Comparison of ENCODE assay signal across 8 mouse cellular contexts in the genomic region with DNA sequence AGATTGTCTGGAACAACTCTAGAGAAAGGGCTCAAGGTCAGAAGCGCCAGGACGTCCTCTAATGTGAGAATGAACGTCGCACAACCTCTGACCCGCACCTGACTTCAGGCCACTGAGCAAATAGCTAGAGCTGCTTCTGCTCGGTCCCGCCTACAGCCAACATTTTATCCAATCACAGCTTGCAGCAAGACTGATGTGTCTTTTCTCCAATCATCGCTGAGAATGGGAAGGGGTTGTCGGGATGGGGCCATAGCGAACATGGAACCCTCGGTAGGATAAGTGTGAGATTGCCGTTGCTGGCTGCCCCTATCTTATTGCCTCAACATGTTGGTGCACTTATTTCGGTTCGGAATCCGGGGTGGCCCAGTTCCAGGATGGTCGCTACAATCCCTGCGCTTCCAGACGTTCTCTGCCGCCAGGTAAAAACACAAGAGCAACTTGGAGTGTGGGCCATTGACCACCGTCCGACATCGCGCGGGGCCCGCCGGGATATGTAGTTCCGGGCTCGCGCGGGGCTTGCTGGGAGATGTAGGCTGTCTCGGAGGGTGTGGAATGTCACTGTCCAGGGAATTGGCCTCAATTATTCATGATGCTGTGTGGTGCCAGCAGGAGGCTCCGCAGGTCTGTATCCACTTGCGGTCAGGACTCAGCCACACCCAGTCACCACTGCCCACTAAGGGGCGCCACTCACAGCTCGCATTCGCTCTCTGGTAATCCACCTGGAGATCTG. TPM values are rescaled to one million over a fixed set of nuclear protein-coding genes. Genes with fewer than 3 reads are reported as not detected.
DNase-seq lines count a peak whose midpoint lies in the region; ATAC-seq and TF ChIP-seq lines count a peak whose summit lies in the region.

No protein-coding gene starts in this region.

- peak overlapping the region; percentile 86 for H3K4me3 ChIP-seq in E14TG2a.4 (replicated peaks; ENCODE audit: low read length)
- peak overlapping the region; percentile 58 for H3K4me3 ChIP-seq in forebrain, embryonic 12.5 days (replicated peaks)
- peak overlapping the region; percentile 71 for H3K4me3 ChIP-seq in heart, postnatal 0 days (ENCODE audit: low read depth, low read length)
- peak overlapping the region; percentile 75 for H3K4me3 ChIP-seq in liver, embryonic 16.5 days (ENCODE audit: low read depth, low read length)
- peak overlapping the region; percentile 54 for H3K4me3 ChIP-seq in neural tube, embryonic 13.5 days
- H3K4me3 ChIP-seq in testis, adult 2 months (ENCODE audit: control insufficient read depth, low read depth, low read length): peak overlapping the region; percentile 97

- DNase-seq in c-Kit-positive CD71-positive TER-119-positive erythroid progenitor cells, embryonic 14.5 days (ENCODE audit: low spot score): peak; percentile 95
- DNase-seq in heart, postnatal 0 days (ENCODE audit: low spot score): peak; percentile 98
- peak; percentile 94 to 97 for DNase-seq in kidney, postnatal 4 days

- TF ChIP-seq EP300 in heart, postnatal 0 days (IDR thresholded peaks at IDR 0.05; ENCODE audit: low read depth): peak; percentile 65; the same call in 1 of the 2 replicates

- peak overlapping the region; percentile 58 for H3K4me2 ChIP-seq in forebrain, embryonic 12.5 days
- H3K4me2 ChIP-seq in heart, postnatal 0 days (ENCODE audit: low read depth, low read length): peak overlapping the region; percentile 62
- peak overlapping the region; percentile 87 for H3K4me2 ChIP-seq in liver, embryonic 16.5 days (ENCODE audit: low read depth, low read length)
- peak overlapping the region; percentile 55 for H3K4me2 ChIP-seq in neural tube, embryonic 13.5 days

- peak; percentile 46 for TF ChIP-seq CTCF in E14TG2a.4 (conservative IDR thresholded peaks at IDR 0.05; ENCODE audit: low read length)
- peak; percentile 81 for TF ChIP-seq CTCF in heart, postnatal 0 days (IDR thresholded peaks at IDR 0.05; ENCODE audit: low read depth)
- TF ChIP-seq CTCF in testis, adult 2 months (IDR thresholded peaks at IDR 0.05; ENCODE audit: control insufficient read depth, insufficient read depth, insufficient replicate concordance, low read depth, low read length): peak; percentile 49; the same call in 1 of the 2 replicates

- H3K9me3 ChIP-seq in E14TG2a.4 (ENCODE audit: low read length): no peaks in the 10 kb centered on the region
- no peaks in the 10 kb centered on the region for H3K9me3 ChIP-seq in forebrain, embryonic 12.5 days
- H3K9me3 ChIP-seq in heart, postnatal 0 days (replicated peaks; ENCODE audit: control insufficient read depth, low read length): no peaks in the 10 kb centered on the region
- H3K9me3 ChIP-seq in liver, embryonic 16.5 days (replicated peaks; ENCODE audit: control insufficient read depth, low read length): no peaks in the 10 kb centered on the region
- no peaks in the 10 kb centered on the region for H3K9me3 ChIP-seq in neural tube, embryonic 13.5 days

- H3K9ac ChIP-seq in forebrain, embryonic 12.5 days: peak overlapping the region; percentile 55
- peak overlapping the region; percentile 56; the same call in 1 of the 2 replicates for H3K9ac ChIP-seq in heart, postnatal 0 days (replicated peaks; ENCODE audit: low read depth, low read length)
- peak overlapping the region; percentile 67 for H3K9ac ChIP-seq in liver, embryonic 16.5 days (ENCODE audit: low read depth, low read length)
- H3K9ac ChIP-seq in neural tube, embryonic 13.5 days: peak overlapping the region; percentile 71

- H3K27me3 ChIP-seq in E14TG2a.4 (ENCODE audit: insufficient read depth, low read length): peaks cover 5% of the 10 kb centered on the region
- peaks cover 21% of the 10 kb centered on the region for H3K27me3 ChIP-seq in forebrain, embryonic 12.5 days
- no peaks in the 10 kb centered on the region for H3K27me3 ChIP-seq in heart, postnatal 0 days (ENCODE audit: control insufficient read depth, insufficient read depth, low read length)
- H3K27me3 ChIP-seq in liver, embryonic 16.5 days (ENCODE audit: control insufficient read depth, insufficient read depth, low read depth, low read length): no peaks in the 10 kb centered on the region
- H3K27me3 ChIP-seq in neural tube, embryonic 13.5 days: peaks cover 4% of the 10 kb centered on the region
- H3K27me3 ChIP-seq in testis, adult 2 months (ENCODE audit: control insufficient read depth, insufficient read depth, low read length): no peaks in the 10 kb centered on the region

- peaks cover 53% of the 10 kb centered on the region for H3K4me1 ChIP-seq in E14TG2a.4 (replicated peaks; ENCODE audit: low read depth, low read length)
- peaks cover 12% of the 10 kb centered on the region for H3K4me1 ChIP-seq in forebrain, embryonic 12.5 days
- H3K4me1 ChIP-seq in heart, postnatal 0 days (ENCODE audit: control insufficient read depth, insufficient read depth): peaks cover 8% of the 10 kb centered on the region
- peaks cover 15% of the 10 kb centered on the region for H3K4me1 ChIP-seq in liver, embryonic 16.5 days (ENCODE audit: control insufficient read depth, low read depth, low read length)
- H3K4me1 ChIP-seq in neural tube, embryonic 13.5 days (replicated peaks): peaks cover 16% of the 10 kb centered on the region; the same call in 1 of the 2 replicates
- peaks cover 9% of the 10 kb centered on the region for H3K4me1 ChIP-seq in testis, adult 2 months (ENCODE audit: control insufficient read depth, insufficient read depth, low read length)

- 2% methylated on average over 36 of the region's 36 CpGs for WGBS in forebrain, embryonic 12.5 days
- under 1% methylated on average over 36 of the region's 36 CpGs for WGBS in heart, postnatal 0 days
- WGBS in liver, embryonic 16.5 days (ENCODE audit: insufficient replicate concordance): under 1% methylated on average over 36 of the region's 36 CpGs
- 1% methylated on average over 36 of the region's 36 CpGs for WGBS in neural tube, embryonic 13.5 days

- H3K36me3 ChIP-seq in E14TG2a.4 (ENCODE audit: insufficient read depth, low read length): peaks cover 10% of the 10 kb centered on the region; the same call in 1 of the 2 replicates
- H3K36me3 ChIP-seq in forebrain, embryonic 12.5 days (replicated peaks): no peaks in the 10 kb centered on the region
- peaks cover 4% of the 10 kb centered on the region for H3K36me3 ChIP-seq in heart, postnatal 0 days (replicated peaks; ENCODE audit: control insufficient read depth, insufficient read depth, low read length)
- H3K36me3 ChIP-seq in liver, embryonic 16.5 days (ENCODE audit: control insufficient read depth, insufficient read depth): no peaks in the 10 kb centered on the region
- H3K36me3 ChIP-seq in neural tube, embryonic 13.5 days: peaks cover 4% of the 10 kb centered on the region; the same call in 1 of the 2 replicates
- no peaks in the 10 kb centered on the region for H3K36me3 ChIP-seq in testis, adult 2 months (ENCODE audit: control insufficient read depth, insufficient read depth, low read length)

- ATAC-seq in forebrain, embryonic 12.5 days (ENCODE audit: low FRiP score): peak; percentile 97
- ATAC-seq in heart, postnatal 0 days (ENCODE audit: insufficient read depth, low read depth): peak; percentile 94
- ATAC-seq in liver, embryonic 16.5 days (ENCODE audit: low read depth): peak; percentile 96
- ATAC-seq in neural tube, embryonic 13.5 days (ENCODE audit: low read depth): peak; percentile 97

- peak; percentile 74; the same call in 1 of the 2 replicates for TF ChIP-seq POLR2A in testis, adult 2 months (IDR thresholded peaks at IDR 0.05; ENCODE audit: control insufficient read depth, low read depth, low read length)

- H3K27ac ChIP-seq in forebrain, embryonic 12.5 days: peak overlapping the region; percentile 77
- H3K27ac ChIP-seq in heart, postnatal 0 days (ENCODE audit: low read depth): peak overlapping the region; percentile 92
- peak overlapping the region; percentile 84 for H3K27ac ChIP-seq in liver, embryonic 16.5 days (ENCODE audit: low read length)
- H3K27ac ChIP-seq in neural tube, embryonic 13.5 days (replicated peaks): peak overlapping the region; percentile 87
- H3K27ac ChIP-seq in testis, adult 2 months (ENCODE audit: control insufficient read depth, insufficient read depth, low read depth, low read length): peak overlapping the region; percentile 99

RNA-seq across cellular contexts. Expression of a gene that starts 0.9 kb away (rescaled TPM):
- polyA plus RNA-seq in forebrain, embryonic 12.5 days (2016; fragmentation: Nextera tagmentation; extraction: Ambion mirVana): 43.6 and 47.4 TPM in 2 replicates
- 141 and 159 TPM in 2 replicates for total RNA-seq in heart, postnatal 0 days (2014; rRNA removed; ENCODE audit: low replicate concordance)
- polyA plus RNA-seq in heart, postnatal 0 days (2015; fragmentation: Nextera tagmentation; extraction: Ambion mirVana): 69.2 and 73.2 TPM in 2 replicates
- polyA plus RNA-seq in liver, embryonic 16.5 days (2015; fragmentation: Nextera tagmentation; extraction: Ambion mirVana): 29.6 TPM in 2 replicates
- polyA plus RNA-seq in neural tube, embryonic 13.5 days (2015; fragmentation: Nextera tagmentation; extraction: Ambion mirVana): 46.7 and 47.4 TPM in 2 replicates
- 28.1 and 30.2 TPM in 2 replicates for polyA plus RNA-seq in testis, adult 2 months (2012; rRNA removed)

RNA-seq across cellular contexts. Expression of a gene that starts 2.4 kb away (rescaled TPM):
- polyA plus RNA-seq in forebrain, embryonic 12.5 days (2016; fragmentation: Nextera tagmentation; extraction: Ambion mirVana): 0.34 and 0.53 TPM in 2 replicates
- 0.15 and 0.66 TPM in 2 replicates for total RNA-seq in heart, postnatal 0 days (2014; rRNA removed; ENCODE audit: low replicate concordance)
- polyA plus RNA-seq in heart, postnatal 0 days (2015; fragmentation: Nextera tagmentation; extraction: Ambion mirVana): 0.34 and 0.47 TPM in 2 replicates
- 1.8 and 2.9 TPM in 2 replicates for polyA plus RNA-seq in liver, embryonic 16.5 days (2015; fragmentation: Nextera tagmentation; extraction: Ambion mirVana)
- 1.1 TPM in 2 replicates for polyA plus RNA-seq in neural tube, embryonic 13.5 days (2015; fragmentation: Nextera tagmentation; extraction: Ambion mirVana)
- 1.1 and 1.3 TPM in 2 replicates for polyA plus RNA-seq in testis, adult 2 months (2012; rRNA removed)

RNA-seq across cellular contexts. Expression of a gene that starts 18.9 kb away (rescaled TPM):
- 0.20 and 0.37 TPM in 2 replicates for polyA plus RNA-seq in forebrain, embryonic 12.5 days (2016; fragmentation: Nextera tagmentation; extraction: Ambion mirVana)
- not detected in 2 replicates for total RNA-seq in heart, postnatal 0 days (2014; rRNA removed; ENCODE audit: low replicate concordance)
- 0.08 and 0.10 TPM in 2 replicates for polyA plus RNA-seq in heart, postnatal 0 days (2015; fragmentation: Nextera tagmentation; extraction: Ambion mirVana)
- not detected in 2 replicates for polyA plus RNA-seq in liver, embryonic 16.5 days (2015; fragmentation: Nextera tagmentation; extraction: Ambion mirVana)
- polyA plus RNA-seq in neural tube, embryonic 13.5 days (2015; fragmentation: Nextera tagmentation; extraction: Ambion mirVana): 1.8 and 3.0 TPM in 2 replicates
- polyA plus RNA-seq in testis, adult 2 months (2012; rRNA removed): 1.1 and 1.7 TPM in 2 replicates

RNA-seq across cellular contexts. Expression of a gene that starts 29.0 kb away (rescaled TPM):
- polyA plus RNA-seq in forebrain, embryonic 12.5 days (2016; fragmentation: Nextera tagmentation; extraction: Ambion mirVana): 62.2 and 63.7 TPM in 2 replicates
- total RNA-seq in heart, postnatal 0 days (2014; rRNA removed; ENCODE audit: low replicate concordance): 17.3 and 21.6 TPM in 2 replicates
- 30.9 and 32.2 TPM in 2 replicates for polyA plus RNA-seq in heart, postnatal 0 days (2015; fragmentation: Nextera tagmentation; extraction: Ambion mirVana)
- 8.8 and 10.9 TPM in 2 replicates for polyA plus RNA-seq in liver, embryonic 16.5 days (2015; fragmentation: Nextera tagmentation; extraction: Ambion mirVana)
- polyA plus RNA-seq in neural tube, embryonic 13.5 days (2015; fragmentation: Nextera tagmentation; extraction: Ambion mirVana): 93.2 and 102 TPM in 2 replicates
- 40.6 and 52.3 TPM in 2 replicates for polyA plus RNA-seq in testis, adult 2 months (2012; rRNA removed)

RNA-seq across cellular contexts. Expression of a gene that starts 29.3 kb away (rescaled TPM):
- polyA plus RNA-seq in forebrain, embryonic 12.5 days (2016; fragmentation: Nextera tagmentation; extraction: Ambion mirVana): 28.9 and 29.8 TPM in 2 replicates
- total RNA-seq in heart, postnatal 0 days (2014; rRNA removed; ENCODE audit: low replicate concordance): 74.9 and 110 TPM in 2 replicates
- polyA plus RNA-seq in heart, postnatal 0 days (2015; fragmentation: Nextera tagmentation; extraction: Ambion mirVana): 20.8 and 21.5 TPM in 2 replicates
- polyA plus RNA-seq in liver, embryonic 16.5 days (2015; fragmentation: Nextera tagmentation; extraction: Ambion mirVana): 9.5 and 12.6 TPM in 2 replicates
- 18.5 and 24.6 TPM in 2 replicates for polyA plus RNA-seq in neural tube, embryonic 13.5 days (2015; fragmentation: Nextera tagmentation; extraction: Ambion mirVana)
- polyA plus RNA-seq in testis, adult 2 months (2012; rRNA removed): 46.4 and 46.9 TPM in 2 replicates

Comparison
In these comparisons a context has a peak if more than half of its experiments do, and no peak if none do; other contexts are left out.
1. Peak in every context shown above with its lines: DNase-seq, ATAC-seq, H3K4me3 ChIP-seq and H3K27ac ChIP-seq.